Comparison of ENCODE assay signal across 14 mouse cellular contexts in genomic region chr2:121582809-121583376, GRCm38 (mm10).
A peak's percentile ranks its signal among the peaks of the same experiment; 100 is the strongest.
DNase-seq lines count a peak whose midpoint lies in the region; ATAC-seq lines count a peak whose summit lies in the region.
"Had no signal": no experiment of that assay in that cellular context is flagged by ENCODE, and none has a peak within 500 bp of the region (broad histone marks: within the 10 kb centered on the region; RNA-seq: fewer than 3 reads in every experiment).

No protein-coding gene starts in this region.

- no peaks in the 10 kb centered on the region for H3K9me3 ChIP-seq in lung, embryonic 16.5 days (ENCODE audit: control insufficient read depth, low read length)
- H3K9me3 ChIP-seq: embryonic facial prominence, embryonic 13.5 days; heart, embryonic 15.5 days; midbrain, embryonic 15.5 days had no signal

- H3K27ac ChIP-seq in lung, embryonic 16.5 days (ENCODE audit: low read length): peak overlapping the region; percentile 73
- H3K27ac ChIP-seq: embryonic facial prominence, embryonic 13.5 days; liver, embryonic 14.5 days; midbrain, embryonic 15.5 days had no signal

- ATAC-seq in lung, embryonic 16.5 days (ENCODE audit: low read depth): peak; percentile 31; the same call in 1 of the 2 replicates
- ATAC-seq: midbrain, embryonic 15.5 days; Patski had no signal

- peak; percentile 44 for DNase-seq in cerebellum, adult 11-12 months
- DNase-seq in cerebellum, adult 11 months: no peak
- peak; percentile 36 to 53 for DNase-seq in heart, adult 9 months (ENCODE audit: low spot score in 2 of 2)
- DNase-seq in heart, postnatal 4 days: no peak
- no peak for DNase-seq in lung, postnatal 25 days (ENCODE audit: low spot score)
- DNase-seq in cerebellum, adult 9-10 months: peak; percentile 61
- no peak for DNase-seq in testis, postnatal 14 days (ENCODE audit: low spot score)
- DNase-seq: gastrocnemius, postnatal 10 days had no signal

- no peaks in the 10 kb centered on the region for H3K36me3 ChIP-seq in lung, embryonic 16.5 days (ENCODE audit: control insufficient read depth, insufficient read depth, low read length)
- H3K36me3 ChIP-seq: embryonic facial prominence, embryonic 13.5 days; heart, embryonic 15.5 days; midbrain, embryonic 15.5 days had no signal

- H3K4me1 ChIP-seq in lung, embryonic 16.5 days (replicated peaks; ENCODE audit: control insufficient read depth, insufficient read depth, low read length): peaks cover 14% of the 10 kb centered on the region

- 70% methylated on average over 13 of the region's 13 CpGs for WGBS in lung, embryonic 16.5 days

- no peak overlapping the region for H3K4me3 ChIP-seq in lung, embryonic 16.5 days (ENCODE audit: low read length)
- H3K4me3 ChIP-seq: embryonic facial prominence, embryonic 13.5 days; heart, embryonic 15.5 days; midbrain, embryonic 15.5 days had no signal

- H3K27me3 ChIP-seq in lung, embryonic 16.5 days (ENCODE audit: control insufficient read depth, insufficient read depth, low read depth, low read length): no peaks in the 10 kb centered on the region
- H3K27me3 ChIP-seq: heart, embryonic 15.5 days; midbrain, embryonic 15.5 days; Patski had no signal

- no peak overlapping the region for H3K9ac ChIP-seq in lung, embryonic 16.5 days (ENCODE audit: low read length)
- H3K9ac ChIP-seq: embryonic facial prominence, embryonic 13.5 days; heart, embryonic 15.5 days; liver, embryonic 14.5 days; midbrain, embryonic 15.5 days had no signal

- no peak overlapping the region for H3K4me2 ChIP-seq in lung, embryonic 16.5 days (ENCODE audit: low read depth, low read length)
- H3K4me2 ChIP-seq: embryonic facial prominence, embryonic 13.5 days; heart, embryonic 15.5 days; midbrain, embryonic 15.5 days had no signal

Comparison
In these comparisons a context has a peak if more than half of its experiments do, and no peak if none do; other contexts are left out.
1. DNase-seq: peak in cerebellum, adult 11-12 months (single experiment), heart, adult 9 months (2 of 2) and cerebellum, adult 9-10 months (single experiment); none in cerebellum, adult 11 months (single experiment), heart, postnatal 4 days (single experiment), lung, postnatal 25 days (single experiment) and testis, postnatal 14 days (single experiment).